Mouse (Mus musculus) ES-E14 (cell line): ENCODE data around the gene Hist1h3h.
"Not testable (repeated sequence)": the region's sequence is repeated elsewhere in the genome, so short reads cannot be mapped to it uniquely, and the experiment has no call there.

Source experiments
- CHD2 ChIP-seq: IDR thresholded peaks from 2 replicates; pipeline ENCODE4 v1.6.1; 2014; ENCODE audit warnings: mild to moderate bottlenecking, low read depth, low read length, inconsistent platforms
- HCFC1 ChIP-seq: IDR thresholded peaks from 2 replicates; pipeline ENCODE4 v1.6.1; 2012; ENCODE audit warnings: low read length, inconsistent platforms, borderline replicate concordance; ENCODE audit not compliant: insufficient read depth
- MAFK ChIP-seq: IDR thresholded peaks from 2 replicates; pipeline ENCODE4 v1.6.1; 2014; ENCODE audit warnings: mild to moderate bottlenecking, low read depth, low read length, inconsistent platforms; ENCODE audit not compliant: insufficient read depth
- ZC3H11A ChIP-seq: IDR thresholded peaks from 2 replicates; pipeline ENCODE4 v1.6.1; 2012; ENCODE audit warnings: low read depth, mild to moderate bottlenecking, inconsistent platforms, low read length, borderline replicate concordance
- ZNF384 ChIP-seq: IDR thresholded peaks from 2 replicates; pipeline ENCODE4 v1.6.1; 2012; ENCODE audit warnings: low read depth, low read length, inconsistent platforms

DNA sequence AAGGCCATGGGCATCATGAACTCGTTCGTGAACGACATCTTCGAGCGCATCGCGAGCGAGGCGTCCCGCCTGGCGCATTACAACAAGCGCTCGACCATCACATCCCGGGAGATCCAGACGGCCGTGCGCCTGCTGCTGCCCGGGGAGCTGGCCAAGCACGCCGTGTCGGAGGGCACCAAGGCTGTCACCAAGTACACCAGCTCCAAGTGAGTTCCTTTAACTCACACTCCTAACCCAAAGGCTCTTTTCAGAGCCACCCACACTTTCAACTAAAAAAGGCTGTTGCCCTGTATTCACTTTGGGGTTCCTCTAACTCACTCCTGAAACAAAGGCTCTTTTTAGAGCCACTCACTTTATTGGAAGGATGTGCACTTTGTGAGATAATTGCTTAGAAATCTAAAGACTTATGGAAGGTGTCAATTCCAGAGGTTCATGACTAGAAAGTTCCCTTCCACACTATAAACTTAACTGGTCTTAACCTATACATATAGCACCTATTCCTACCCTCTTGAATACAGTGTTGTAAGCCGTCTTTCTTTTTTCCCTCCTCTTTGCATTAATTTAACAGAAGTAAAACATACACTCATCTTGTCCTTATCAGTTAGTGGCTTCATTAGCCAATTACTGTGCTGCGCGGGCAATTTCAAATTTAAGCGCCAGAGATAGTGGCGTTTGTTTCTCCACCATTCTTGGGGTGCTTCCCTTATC is 37.0 kb downstream of the Hist1h3h start:
- not testable (repeated sequence) for TF ChIP-seq ZC3H11A, HCFC1, ZNF384, MAFK, CHD2
